Mouse (Mus musculus) neural tube, embryonic 11.5 days (tissue): ENCODE measurements around the gene Csf3r. TPM values are rescaled to one million over a fixed set of nuclear protein-coding genes. Genes with fewer than 3 reads are reported as not detected.

Experiments used
- ATAC-seq: fragments of 200-750 bp; cut with Nextera tagmentation; 2 replicates; pipeline ENCODE4 v1.8.0; 2017; ENCODE audit warnings: moderate number of reproducible peaks, mild to moderate bottlenecking, moderate TSS enrichment, moderate library complexity; ENCODE audit not compliant: insufficient read depth, low FRiP score, low TSS enrichment
- DNase-seq: peaks from one replicate; pipeline ENCODE4 v3.0.0-alpha.2; 2015; ENCODE audit warnings: low spot score
- H3K27ac ChIP-seq: fragments of 300-500 bp; sonication (generic); 2 replicates; pipeline ENCODE4 v1.5.1; 2014; ENCODE audit warnings: low read depth, mild to moderate bottlenecking, low read length
- H3K27me3 ChIP-seq: fragments of 300-500 bp; sonication (generic); 2 replicates; pipeline ENCODE4 v1.6.1; 2014; ENCODE audit warnings: mild to moderate bottlenecking, low read length, mixed read lengths; ENCODE audit not compliant: control insufficient read depth, insufficient read depth
- H3K36me3 ChIP-seq: fragments of 300-500 bp; sonication (generic); 2 replicates; pipeline ENCODE4 v1.6.1; 2014; ENCODE audit warnings: mild to moderate bottlenecking, low read length, moderate library complexity, mixed read lengths; ENCODE audit not compliant: control insufficient read depth, insufficient read depth
- H3K4me1 ChIP-seq: fragments of 300-500 bp; sonication (generic); 2 replicates; pipeline ENCODE4 v1.6.1; 2014; ENCODE audit warnings: low read length, mixed read lengths; ENCODE audit not compliant: control insufficient read depth, insufficient read depth
- H3K4me2 ChIP-seq: fragments of 300-500 bp; sonication (generic); 2 replicates; pipeline ENCODE4 v1.6.1; 2014; ENCODE audit warnings: low read depth, mild to moderate bottlenecking, moderate library complexity
- H3K4me3 ChIP-seq: fragments of 300-500 bp; sonication (generic); 2 replicates; pipeline ENCODE4 v1.5.1; 2014; ENCODE audit warnings: low read depth, low read length
- H3K9ac ChIP-seq: fragments of 300-500 bp; sonication (generic); 2 replicates; pipeline ENCODE4 v1.6.1; 2014; ENCODE audit warnings: mild to moderate bottlenecking, low read length
- H3K9me3 ChIP-seq: fragments of 300-500 bp; sonication (generic); 2 replicates; pipeline ENCODE4 v1.6.1; 2016; ENCODE audit warnings: low read length; ENCODE audit not compliant: control insufficient read depth
- WGBS: fragments of 180-500 bp; shearing (Covaris S2); extraction: QIAGEN DNeasy Blood & Tissue Kit; methylation state at CpG from one replicate; pipeline ENCODE4 v1.1.7; 2014; 5-methylcytosine and 5-hydroxymethylcytosine counted together
- polyA plus RNA-seq: library from polyadenylated mRNA; unstranded; fragments of >200 nt; fragmentation: Nextera tagmentation; extraction: Ambion mirVana; gene quantifications from 2 replicates; pipeline ENCODE4 v1.2.1, GENCODE M21; 2014

The Csf3r gene
- polyA plus RNA-seq, 1 experiment from 2014 or later: 0.94 TPM

DNA sequence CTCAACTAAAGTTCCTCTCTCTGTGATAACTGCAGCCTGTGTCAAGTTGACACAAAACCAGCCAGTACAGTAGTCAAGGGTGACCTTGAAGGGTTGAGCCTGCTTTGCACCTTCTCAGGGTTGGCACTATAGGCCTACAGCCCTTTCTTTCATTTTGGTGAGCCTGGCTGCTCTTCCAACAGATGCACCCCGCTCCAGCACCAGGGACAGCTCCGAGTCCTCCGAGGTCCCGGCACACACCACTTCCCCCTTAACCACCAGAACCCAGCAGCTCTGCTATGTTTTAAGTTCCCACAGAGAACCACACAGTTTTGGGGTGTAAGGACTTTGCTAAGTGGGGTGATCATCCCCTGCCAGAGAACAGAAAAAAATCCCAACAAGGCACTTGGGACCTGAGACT is 27.8 kb upstream of the Csf3r start:
- Histone ChIP-seq H3K4me1 (no peaks in the 10 kb centered on the region), H3K36me3 (no peaks in the 10 kb centered on the region), H3K27me3 (no peaks in the 10 kb centered on the region), H3K9me3 (no peaks in the 10 kb centered on the region), H3K27ac (no peak overlapping the region), H3K4me3 (no peak overlapping the region), H3K9ac (no peak overlapping the region), H3K4me2 (no peak overlapping the region)
- DNase-seq: peak; percentile 32
- WGBS: 18% methylated on average over 4 of the region's 4 CpGs
- ATAC-seq: no peak

DNA sequence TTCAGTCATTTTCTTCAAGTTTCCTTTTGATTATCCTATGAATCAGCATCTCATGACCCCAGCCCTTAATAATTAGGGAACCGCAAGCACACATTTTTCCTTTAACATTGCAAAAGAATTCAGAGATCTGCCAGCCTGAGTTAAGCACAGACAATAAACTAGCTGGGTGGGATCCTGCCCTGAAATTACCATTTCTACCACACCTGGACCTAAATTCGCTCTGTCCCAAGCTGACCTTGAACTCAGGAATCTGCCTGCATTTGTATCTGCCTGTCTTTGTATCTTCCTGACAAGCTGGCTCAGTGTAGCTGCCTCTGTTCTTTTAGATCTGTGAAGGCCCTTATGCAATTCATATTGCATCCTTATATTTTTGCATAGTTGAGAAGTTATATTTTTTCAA is 26.5 kb upstream of the Csf3r start:
- DNase-seq (no peak), ATAC-seq (no peak)
- Histone ChIP-seq H3K27ac (no peak overlapping the region), H3K4me1 (no peaks in the 10 kb centered on the region), H3K4me2 (no peak overlapping the region), H3K9me3 (no peaks in the 10 kb centered on the region), H3K4me3 (no peak overlapping the region), H3K27me3 (no peaks in the 10 kb centered on the region), H3K9ac (no peak overlapping the region), H3K36me3 (no peaks in the 10 kb centered on the region)
- WGBS: 82% methylated on average over 2 of the region's 2 CpGs

DNA sequence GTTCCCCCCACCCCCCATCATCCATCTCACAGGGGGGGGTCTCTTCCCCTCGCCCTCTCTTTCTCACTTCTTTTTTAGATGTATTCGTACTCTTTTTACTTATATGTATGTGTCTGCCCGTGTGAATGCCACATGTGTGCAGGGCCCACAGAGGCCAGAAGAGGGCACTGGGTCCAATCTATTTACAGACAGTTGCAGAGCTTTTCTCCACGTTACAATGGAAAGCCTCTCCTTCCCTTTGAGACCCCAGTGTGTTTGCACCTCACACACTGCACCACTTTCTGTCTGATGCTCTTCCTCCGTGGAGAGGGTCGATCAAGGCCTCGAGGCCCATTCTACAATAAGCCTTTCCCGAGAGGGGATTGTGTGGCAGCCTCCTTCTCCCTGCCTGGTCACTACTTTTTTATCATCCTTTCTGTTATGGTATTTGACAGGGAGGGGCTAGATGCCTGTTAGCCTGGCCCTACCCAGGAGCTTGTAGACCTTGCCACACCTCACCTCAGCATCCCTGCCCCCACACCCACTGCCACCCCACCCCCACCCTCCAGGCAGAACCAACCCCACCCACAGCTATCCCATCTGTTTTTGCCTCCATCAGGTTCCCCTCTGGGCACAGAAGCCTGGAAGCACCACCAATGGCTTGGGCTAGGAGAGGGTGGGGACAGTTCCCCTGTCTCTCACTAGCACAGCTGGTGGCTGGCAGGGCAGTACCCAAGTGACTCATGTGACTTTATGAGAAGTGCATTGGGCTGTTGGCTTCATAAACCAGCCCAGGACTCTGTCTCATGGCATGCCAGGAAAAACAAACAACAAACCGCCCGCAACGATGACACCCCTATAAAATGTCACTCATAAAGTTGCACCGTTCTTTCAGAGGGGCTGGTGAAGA is 22.8 kb upstream of the Csf3r start:
- H3K9me3 ChIP-seq: no peaks in the 10 kb centered on the region
- no peaks in the 10 kb centered on the region for H3K36me3 ChIP-seq
- no peaks in the 10 kb centered on the region for H3K27me3 ChIP-seq
- DNase-seq (peak; percentile 6), ATAC-seq (no peak)
- no peak overlapping the region for H3K4me3 ChIP-seq
- no peak overlapping the region for H3K4me2 ChIP-seq
- H3K27ac ChIP-seq: no peak overlapping the region
- H3K4me1 ChIP-seq: no peaks in the 10 kb centered on the region
- no peak overlapping the region for H3K9ac ChIP-seq
- 81% methylated on average over 12 of the region's 12 CpGs for WGBS

DNA sequence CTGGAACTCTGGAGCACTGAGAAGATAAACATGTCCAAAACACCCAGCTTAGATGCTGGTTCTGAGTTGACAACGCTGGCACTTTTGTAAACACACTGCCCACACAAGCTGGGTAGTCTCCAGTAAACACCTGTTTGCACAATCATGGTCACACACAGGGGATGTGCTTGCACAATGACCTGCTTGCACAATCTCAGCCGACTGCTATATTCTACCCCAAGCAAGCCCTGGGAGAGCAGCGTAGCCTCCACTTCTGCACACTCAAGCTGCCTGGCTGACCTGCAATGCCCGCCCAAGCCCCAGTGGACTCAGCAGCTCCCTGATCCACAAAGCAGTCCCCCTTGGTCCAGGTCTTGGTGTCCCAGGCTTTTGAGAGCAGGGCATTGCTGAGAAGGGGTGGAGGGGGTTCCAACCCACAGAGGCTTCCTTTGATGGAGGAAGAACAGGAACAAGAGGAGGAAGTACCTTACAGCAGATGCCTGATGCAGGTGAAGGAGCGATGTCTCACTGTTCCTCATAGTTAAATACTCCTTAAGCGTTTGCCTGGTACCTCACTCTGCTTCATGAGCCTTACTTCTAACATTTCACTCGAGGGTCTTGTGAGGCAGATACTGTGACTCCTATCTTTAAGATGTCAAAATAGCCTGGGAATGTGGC is 6.5 kb upstream of the Csf3r start:
- H3K27me3 ChIP-seq: no peaks in the 10 kb centered on the region
- no peak overlapping the region for H3K27ac ChIP-seq
- no peak overlapping the region for H3K9ac ChIP-seq
- no peak overlapping the region for H3K4me3 ChIP-seq
- H3K4me1 ChIP-seq: no peaks in the 10 kb centered on the region
- ATAC-seq (no peak), DNase-seq (no peak)
- WGBS: 78% methylated on average over 7 of the region's 7 CpGs
- no peaks in the 10 kb centered on the region for H3K36me3 ChIP-seq
- H3K4me2 ChIP-seq: no peak overlapping the region
- H3K9me3 ChIP-seq: no peaks in the 10 kb centered on the region

DNA sequence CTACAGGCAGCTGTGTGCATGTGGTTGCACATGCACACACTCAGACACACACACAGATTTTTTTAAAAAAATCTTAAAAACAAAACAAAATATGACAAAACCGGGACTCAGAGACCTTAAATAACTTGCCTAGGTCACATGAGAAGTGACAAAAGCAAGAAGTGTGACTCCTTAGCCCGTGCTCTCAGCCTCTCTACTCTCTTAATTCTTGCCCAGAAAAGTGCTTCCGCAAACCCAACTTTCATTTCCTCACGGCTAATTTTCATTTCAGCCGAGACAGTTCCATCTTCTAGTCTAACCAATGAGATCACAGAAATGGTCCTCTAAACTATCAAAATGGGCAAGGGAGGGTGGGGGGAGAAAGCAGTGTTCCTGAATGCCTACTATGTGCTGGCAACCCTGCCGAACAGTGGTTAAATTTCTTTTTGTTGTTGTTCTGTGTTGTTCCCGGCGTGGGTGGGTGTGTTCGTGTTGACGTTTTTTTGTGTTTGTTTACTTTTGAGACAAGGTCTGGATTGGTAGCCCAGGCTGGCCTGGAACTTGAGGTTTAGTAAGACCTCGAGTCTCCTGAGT is 5.3 kb upstream of the Csf3r start:
- no peaks in the 10 kb centered on the region for H3K4me1 ChIP-seq
- H3K9ac ChIP-seq: no peak overlapping the region
- no peak overlapping the region for H3K4me2 ChIP-seq
- no peak overlapping the region for H3K4me3 ChIP-seq
- H3K36me3 ChIP-seq: no peaks in the 10 kb centered on the region
- no peaks in the 10 kb centered on the region for H3K27me3 ChIP-seq
- no peak overlapping the region for H3K27ac ChIP-seq
- DNase-seq: no peak
- ATAC-seq: no peak
- no peaks in the 10 kb centered on the region for H3K9me3 ChIP-seq
- WGBS: 82% methylated on average over 11 of the region's 11 CpGs

DNA sequence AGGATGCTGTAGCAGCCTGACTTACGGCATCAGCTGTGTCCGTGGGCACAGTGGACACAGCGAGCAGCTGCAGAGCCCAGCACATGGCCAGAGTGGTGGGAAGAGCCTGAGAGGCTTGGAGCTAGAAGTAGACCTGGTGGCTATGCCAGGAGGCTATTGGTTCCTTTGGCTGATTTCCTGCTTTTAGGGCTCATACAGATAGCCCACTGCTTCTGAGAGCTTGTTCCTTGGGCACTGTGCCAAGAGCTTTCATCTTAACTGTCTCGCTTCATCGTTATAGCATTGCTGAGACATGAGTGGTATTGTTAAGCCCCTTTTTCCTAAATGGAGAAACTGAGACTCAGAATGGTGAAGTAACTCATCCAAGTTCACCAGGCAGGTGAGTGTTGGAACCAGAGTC is 1.5 kb downstream of the Csf3r start:
- H3K9me3 ChIP-seq: no peaks in the 10 kb centered on the region
- no peak overlapping the region for H3K27ac ChIP-seq
- no peaks in the 10 kb centered on the region for H3K36me3 ChIP-seq
- no peak for DNase-seq
- no peaks in the 10 kb centered on the region for H3K27me3 ChIP-seq
- no peaks in the 10 kb centered on the region for H3K4me1 ChIP-seq
- WGBS: 87% methylated on average over 5 of the region's 5 CpGs
- H3K4me2 ChIP-seq: no peak overlapping the region
- no peak for ATAC-seq
- no peak overlapping the region for H3K4me3 ChIP-seq
- no peak overlapping the region for H3K9ac ChIP-seq

DNA sequence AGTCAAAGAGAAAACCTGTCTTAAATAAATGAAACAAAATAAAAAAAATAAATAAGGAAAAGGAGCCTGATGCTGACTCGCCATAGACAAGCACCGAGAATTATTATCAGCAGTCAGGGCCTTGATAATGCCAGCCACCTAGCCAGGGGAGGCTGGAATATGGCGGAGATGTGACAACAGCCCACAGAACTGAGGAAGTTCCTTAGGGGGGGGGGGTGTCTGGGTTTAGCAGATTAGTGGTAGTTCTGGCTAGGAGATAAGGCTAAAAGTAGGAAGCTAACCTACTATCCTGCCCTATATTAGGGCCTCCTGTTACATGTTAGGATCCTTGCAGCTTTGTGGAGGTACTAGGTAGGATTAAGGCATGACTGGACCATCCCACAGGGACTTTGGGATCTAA is 3.6 kb downstream of the Csf3r start:
- ATAC-seq: no peak
- no peaks in the 10 kb centered on the region for H3K9me3 ChIP-seq
- no peak overlapping the region for H3K9ac ChIP-seq
- H3K36me3 ChIP-seq: no peaks in the 10 kb centered on the region
- 85% methylated on average over 3 of the region's 3 CpGs for WGBS
- no peaks in the 10 kb centered on the region for H3K4me1 ChIP-seq
- no peak overlapping the region for H3K4me2 ChIP-seq
- H3K27me3 ChIP-seq: no peaks in the 10 kb centered on the region
- no peak overlapping the region for H3K27ac ChIP-seq
- no peak for DNase-seq
- no peak overlapping the region for H3K4me3 ChIP-seq

DNA sequence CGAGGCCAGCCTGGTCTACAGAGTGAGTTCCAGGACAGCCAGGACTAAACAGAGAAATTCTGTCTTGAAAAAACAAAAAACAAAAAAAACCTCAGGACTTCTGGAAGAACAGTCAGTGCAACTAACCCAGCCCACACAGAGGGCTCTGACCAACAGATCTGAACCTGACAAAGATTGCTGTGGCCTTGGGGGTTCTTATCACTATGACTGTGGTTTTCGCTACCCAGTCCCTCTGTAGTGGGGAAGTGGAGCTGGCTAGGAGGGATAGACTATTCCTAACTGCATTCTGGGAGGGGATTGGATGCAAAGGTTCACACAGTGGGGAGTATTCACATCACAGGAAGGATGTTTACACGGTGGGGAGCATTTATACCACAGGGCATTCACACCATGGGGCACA is 4.7 kb downstream of the Csf3r start:
- ATAC-seq: no peak
- Histone ChIP-seq H3K27ac (no peak overlapping the region), H3K36me3 (no peaks in the 10 kb centered on the region), H3K9ac (no peak overlapping the region), H3K4me3 (no peak overlapping the region), H3K4me1 (no peaks in the 10 kb centered on the region), H3K4me2 (no peak overlapping the region), H3K9me3 (no peaks in the 10 kb centered on the region), H3K27me3 (no peaks in the 10 kb centered on the region)
- 64% methylated on average over 3 of the region's 3 CpGs for WGBS
- no peak for DNase-seq

DNA sequence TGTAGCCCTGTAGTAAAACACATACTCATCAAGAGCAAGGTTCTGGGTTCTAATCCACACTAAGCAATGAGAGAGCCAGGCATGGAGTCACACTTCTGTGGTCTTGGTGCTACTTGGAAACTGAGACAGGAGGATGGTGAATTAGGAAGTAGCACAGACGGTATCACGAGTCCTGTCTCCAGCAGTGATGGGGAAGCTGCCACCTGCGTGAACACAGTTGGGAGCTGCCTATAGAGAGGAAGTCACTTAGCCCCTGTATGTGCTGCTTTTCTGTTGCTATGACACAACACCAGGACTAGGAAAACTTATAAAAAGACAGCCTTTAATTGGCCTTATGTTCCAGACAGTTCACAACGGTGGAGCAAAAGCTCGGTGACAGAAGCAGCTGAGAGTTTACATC is 6.4 kb downstream of the Csf3r start:
- Histone ChIP-seq H3K27ac (no peak overlapping the region), H3K9ac (no peak overlapping the region), H3K9me3 (no peaks in the 10 kb centered on the region), H3K4me1 (no peaks in the 10 kb centered on the region), H3K4me3 (no peak overlapping the region), H3K27me3 (no peaks in the 10 kb centered on the region), H3K36me3 (no peaks in the 10 kb centered on the region), H3K4me2 (no peak overlapping the region)
- 83% methylated on average over 5 of the region's 5 CpGs for WGBS
- DNase-seq: no peak
- no peak for ATAC-seq
